Mouse (Mus musculus) forebrain, embryonic 11.5 days (tissue): ENCODE results near the gene Adgrf2. TPM values are rescaled to one million over a fixed set of nuclear protein-coding genes. Genes with fewer than 3 reads are reported as not detected.

Experiments
- ATAC-seq: fragments of 200-750 bp; cut with Nextera tagmentation; replicated peaks from 2 replicates; pipeline ENCODE4 v1.8.0; 2017; ENCODE audit warnings: moderate TSS enrichment; ENCODE audit not compliant: low FRiP score
- DNase-seq: peaks from one replicate; pipeline ENCODE4 v3.0.0-alpha.2; 2017; ENCODE audit warnings: low spot score
- H3K27ac ChIP-seq: fragments of 300-500 bp; sonication (generic); 2 replicates; pipeline ENCODE4 v1.5.1; 2014; ENCODE audit warnings: low read depth, low read length
- H3K27me3 ChIP-seq: fragments of 300-500 bp; sonication (generic); 2 replicates; pipeline ENCODE4 v1.6.1; 2014; ENCODE audit warnings: mild to moderate bottlenecking, low read length, mixed read lengths; ENCODE audit not compliant: control insufficient read depth, insufficient read depth
- H3K36me3 ChIP-seq: fragments of 300-500 bp; sonication (generic); 2 replicates; pipeline ENCODE4 v1.6.1; 2014; ENCODE audit warnings: mild to moderate bottlenecking, low read length, moderate library complexity, mixed read lengths; ENCODE audit not compliant: control insufficient read depth, insufficient read depth
- H3K4me1 ChIP-seq: fragments of 300-500 bp; sonication (generic); replicated peaks from 2 replicates; pipeline ENCODE4 v1.6.1; 2014; ENCODE audit warnings: low read length, mixed read lengths; ENCODE audit not compliant: control insufficient read depth, insufficient read depth
- H3K4me2 ChIP-seq: fragments of 300-500 bp; sonication (generic); 2 replicates; pipeline ENCODE4 v1.6.1; 2014; ENCODE audit warnings: low read depth, mild to moderate bottlenecking, low read length, moderate library complexity, mixed read lengths; ENCODE audit not compliant: severe bottlenecking
- H3K4me3 ChIP-seq: fragments of 300-500 bp; sonication (generic); 2 replicates; pipeline ENCODE4 v1.5.1; 2014; ENCODE audit warnings: low read depth, low read length
- H3K9ac ChIP-seq: fragments of 300-500 bp; sonication (generic); 2 replicates; pipeline ENCODE4 v1.6.1; 2014; ENCODE audit warnings: low read length
- H3K9me3 ChIP-seq: fragments of 300-500 bp; sonication (generic); 2 replicates; pipeline ENCODE4 v1.6.1; 2016; ENCODE audit warnings: low read length, mixed read lengths; ENCODE audit not compliant: control insufficient read depth
- WGBS: fragments of 180-500 bp; shearing (Covaris S2); extraction: QIAGEN DNeasy Blood & Tissue Kit; methylation state at CpG from one replicate; pipeline ENCODE4 v1.1.7; 2014; 5-methylcytosine and 5-hydroxymethylcytosine counted together
- polyA plus RNA-seq: library from polyadenylated mRNA; unstranded; fragments of >200 nt; fragmentation: Nextera tagmentation; extraction: Ambion mirVana; gene quantifications from 2 replicates; pipeline ENCODE4 v1.2.1, GENCODE M21; 2014

Gene Adgrf2
- polyA plus RNA-seq, 1 experiment from 2014 or later, result 0.07 TPM

DNA sequence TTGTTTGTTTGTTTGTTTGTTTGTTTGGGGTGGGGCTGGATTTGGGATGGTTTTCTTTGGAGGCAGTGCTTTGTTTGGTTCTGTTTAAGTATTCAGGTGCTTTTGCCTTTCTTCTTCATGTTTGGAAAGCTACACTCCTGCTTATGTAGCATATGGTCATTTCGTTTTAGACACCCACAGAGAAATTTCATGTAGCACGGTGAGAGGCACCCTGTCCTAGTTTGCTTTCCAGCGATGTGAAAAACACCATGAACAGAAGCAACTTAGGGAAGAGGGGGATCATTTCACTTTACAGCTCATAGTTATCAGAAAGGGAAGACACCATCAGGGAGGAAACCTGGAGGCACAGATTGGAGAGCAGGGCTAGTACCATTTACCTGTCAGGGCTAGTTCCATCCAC, 844 bp upstream of the Adgrf2 start:
- WGBS, result 89% methylated on average over 3 of the region's 3 CpGs
- ATAC-seq (no peak), DNase-seq (no peak)
- no peaks in the 10 kb centered on the region for H3K9me3 ChIP-seq
- no peak overlapping the region for H3K27ac ChIP-seq
- H3K4me3 ChIP-seq, result no peak overlapping the region
- H3K4me1 ChIP-seq, result no peaks in the 10 kb centered on the region
- no peaks in the 10 kb centered on the region for H3K27me3 ChIP-seq
- H3K9ac ChIP-seq, result no peak overlapping the region
- H3K36me3 ChIP-seq, result no peaks in the 10 kb centered on the region
- H3K4me2 ChIP-seq, result no peak overlapping the region

DNA sequence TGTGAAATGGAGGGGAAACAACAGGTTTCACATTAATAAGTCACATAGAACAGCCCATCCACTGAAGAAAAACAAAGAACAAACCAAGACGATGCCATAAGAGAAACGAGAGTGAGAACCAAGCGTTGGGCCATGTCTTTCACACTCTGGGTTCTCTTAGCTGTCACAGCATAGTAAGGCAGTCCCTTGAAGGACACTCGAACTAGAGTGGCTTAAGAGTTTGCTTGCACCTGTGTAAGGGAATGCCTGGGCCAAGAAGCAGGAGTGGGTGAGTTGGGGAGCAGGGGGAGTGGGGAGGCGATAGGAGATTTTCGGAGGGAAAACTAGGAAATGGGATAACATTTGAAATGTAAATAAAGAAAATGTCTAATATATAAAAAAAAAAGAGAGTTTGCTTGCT, 3.2 kb downstream of the Adgrf2 start:
- 86% methylated on average over 6 of the region's 6 CpGs for WGBS
- no peak overlapping the region for H3K27ac ChIP-seq
- no peak for ATAC-seq

GRCm38 (mm10) chr17:42717161-42717560, 24.8 kb downstream of the Adgrf2 start:
- no peak for ATAC-seq
- no peak overlapping the region for H3K9ac ChIP-seq
- H3K4me1 ChIP-seq, result no peaks in the 10 kb centered on the region
- 48% methylated on average over 3 of the region's 3 CpGs for WGBS
- no peaks in the 10 kb centered on the region for H3K27me3 ChIP-seq
- H3K4me2 ChIP-seq, result no peak overlapping the region
- H3K36me3 ChIP-seq, result no peaks in the 10 kb centered on the region
- no peak for DNase-seq
- no peaks in the 10 kb centered on the region for H3K9me3 ChIP-seq
- H3K27ac ChIP-seq, result no peak overlapping the region
- no peak overlapping the region for H3K4me3 ChIP-seq

More for the DNA sequence above, 3.2 kb downstream of the Adgrf2 start:
- Histone ChIP-seq H3K9me3 (no peaks in the 10 kb centered on the region), H3K9ac (no peak overlapping the region), H3K4me2 (no peak overlapping the region), H3K4me1 (no peaks in the 10 kb centered on the region), H3K27me3 (no peaks in the 10 kb centered on the region), H3K36me3 (no peaks in the 10 kb centered on the region), H3K4me3 (no peak overlapping the region)
- DNase-seq, result no peak

DNA sequence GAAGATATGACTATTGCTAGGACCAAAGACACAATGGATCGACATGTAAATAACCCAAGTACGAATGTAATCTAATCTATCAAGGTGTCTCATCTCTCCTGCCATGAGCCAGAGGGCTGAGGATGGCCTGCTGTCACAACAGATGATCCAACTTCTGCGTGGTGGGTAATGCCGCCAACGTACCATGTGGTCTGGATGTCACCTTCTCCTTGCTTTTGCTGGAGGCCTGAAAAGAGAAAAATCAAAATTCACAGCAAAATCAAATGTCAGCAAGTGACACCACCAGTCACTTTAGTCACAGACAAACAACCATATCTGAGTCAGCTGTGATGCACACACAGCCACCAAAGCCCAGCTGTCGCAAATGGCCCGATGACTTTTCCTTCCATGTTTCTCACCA, 27.0 kb downstream of the Adgrf2 start:
- H3K27me3 ChIP-seq, result no peaks in the 10 kb centered on the region

GRCm38 (mm10) chr17:42710717-42711116, 31.3 kb downstream of the Adgrf2 start:
- DNase-seq, result no peak
- no peak for ATAC-seq
- Histone ChIP-seq H3K36me3 (no peaks in the 10 kb centered on the region), H3K4me3 (no peak overlapping the region), H3K4me2 (no peak overlapping the region), H3K4me1 (no peaks in the 10 kb centered on the region), H3K27me3 (no peaks in the 10 kb centered on the region), H3K27ac (no peak overlapping the region), H3K9ac (no peak overlapping the region), H3K9me3 (no peaks in the 10 kb centered on the region)
- 94% methylated on average over 7 of the region's 7 CpGs for WGBS

More for the DNA sequence above, 27.0 kb downstream of the Adgrf2 start:
- Histone ChIP-seq H3K4me1 (no peaks in the 10 kb centered on the region), H3K36me3 (no peaks in the 10 kb centered on the region), H3K9me3 (no peaks in the 10 kb centered on the region), H3K4me3 (no peak overlapping the region), H3K27ac (no peak overlapping the region), H3K4me2 (no peak overlapping the region), H3K9ac (no peak overlapping the region)
- ATAC-seq (no peak), DNase-seq (no peak)
- 90% methylated on average over 7 of the region's 7 CpGs for WGBS

DNA sequence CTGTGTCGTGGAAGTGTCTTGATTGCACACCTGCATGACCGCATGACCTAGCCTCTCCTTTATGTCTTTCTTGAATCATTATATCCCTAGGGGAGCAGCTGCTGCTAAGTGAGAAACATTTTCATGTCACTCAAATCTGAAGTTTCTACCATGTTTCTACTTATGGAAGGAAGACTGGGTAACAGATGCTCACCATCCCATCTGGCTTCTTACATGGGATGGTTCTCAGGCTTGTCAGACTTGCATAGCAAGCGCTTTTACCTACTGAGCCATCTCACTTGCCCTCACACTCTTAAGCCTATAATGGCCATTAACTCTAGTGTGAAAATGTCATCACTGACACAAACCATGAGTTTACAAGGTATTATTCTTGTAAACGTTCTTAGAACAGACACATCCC, 36.4 kb downstream of the Adgrf2 start:
- 85% methylated on average over 4 of the region's 4 CpGs for WGBS
- H3K4me3 ChIP-seq, result no peak overlapping the region
- H3K27me3 ChIP-seq, result no peaks in the 10 kb centered on the region
- no peaks in the 10 kb centered on the region for H3K9me3 ChIP-seq
- no peak overlapping the region for H3K4me2 ChIP-seq
- no peak for DNase-seq
- ATAC-seq, result no peak
- H3K4me1 ChIP-seq, result no peaks in the 10 kb centered on the region
- H3K36me3 ChIP-seq, result no peaks in the 10 kb centered on the region
- no peak overlapping the region for H3K27ac ChIP-seq
- no peak overlapping the region for H3K9ac ChIP-seq

DNA sequence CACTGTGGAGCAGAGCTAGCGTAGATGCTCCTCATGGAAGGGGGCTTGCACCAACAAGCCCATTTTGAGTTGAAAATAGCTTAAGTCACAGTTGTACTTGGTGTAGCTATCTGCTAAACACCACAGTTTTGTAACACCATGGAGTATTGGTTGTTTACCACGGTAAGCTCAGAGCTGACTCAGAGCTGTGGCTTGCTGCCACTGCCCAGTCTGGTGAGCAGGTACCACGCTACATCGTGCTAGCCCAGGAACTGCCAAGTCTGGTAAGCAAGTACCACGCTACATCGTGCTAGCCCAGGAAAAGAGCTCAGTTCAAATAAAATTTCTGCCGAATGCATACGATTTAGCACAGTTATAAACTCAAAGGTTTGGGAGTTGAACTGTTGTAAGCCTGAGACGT, 39.8 kb downstream of the Adgrf2 start:
- Histone ChIP-seq H3K4me3 (no peak overlapping the region), H3K27me3 (no peaks in the 10 kb centered on the region), H3K9ac (no peak overlapping the region), H3K4me1 (no peaks in the 10 kb centered on the region), H3K4me2 (no peak overlapping the region), H3K9me3 (no peaks in the 10 kb centered on the region), H3K36me3 (no peaks in the 10 kb centered on the region), H3K27ac (no peak overlapping the region)
- WGBS, result 91% methylated on average over 9 of the region's 9 CpGs
- no peak for DNase-seq
- no peak for ATAC-seq

DNA sequence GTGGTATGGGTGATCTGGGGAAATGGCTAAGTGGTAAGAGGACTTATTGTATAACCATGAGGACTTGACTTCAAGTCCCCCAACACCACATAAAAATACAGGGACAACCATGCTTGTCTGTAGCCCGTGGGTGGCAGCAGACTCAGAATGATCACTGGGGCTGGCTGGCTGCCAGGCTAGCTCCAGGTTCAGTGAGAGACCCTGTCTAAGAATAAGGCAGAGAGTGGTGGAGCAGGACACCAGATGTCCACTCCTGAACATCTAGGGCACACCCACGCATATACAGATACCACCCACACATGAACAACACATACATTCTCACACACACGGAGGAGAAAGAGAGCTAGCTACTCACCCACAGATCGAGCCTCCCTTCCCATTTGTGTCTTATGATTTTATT, 47.2 kb downstream of the Adgrf2 start:
- WGBS, result 87% methylated on average over 4 of the region's 4 CpGs
- Histone ChIP-seq H3K27ac (no peak overlapping the region), H3K9me3 (no peaks in the 10 kb centered on the region), H3K36me3 (no peaks in the 10 kb centered on the region), H3K27me3 (no peaks in the 10 kb centered on the region), H3K9ac (no peak overlapping the region), H3K4me3 (no peak overlapping the region), H3K4me2 (no peak overlapping the region), H3K4me1 (no peaks in the 10 kb centered on the region)
- ATAC-seq (no peak), DNase-seq (no peak)

GRCm38 (mm10) chr17:42692136-42692535, 49.8 kb downstream of the Adgrf2 start, which contains the start of gene Adgrf4:
Adgrf4 (minus strand) TSS chr17:42692284.
- WGBS, result 84% methylated on average over 10 of the region's 10 CpGs

More at GRCm38 (mm10) chr17:42692136-42692535, 49.8 kb downstream of the Adgrf2 start, which contains the start of gene Adgrf4:
- H3K4me3 ChIP-seq, result no peak within 1 kb of the TSS
- H3K27ac ChIP-seq, result no peak within 1 kb of the TSS
- no peaks in the 10 kb centered on the region for H3K9me3 ChIP-seq
- no peaks in the 10 kb centered on the region for H3K27me3 ChIP-seq
- no peaks in the 10 kb centered on the region for H3K36me3 ChIP-seq
- no peak within 1 kb of the TSS for H3K9ac ChIP-seq
- ATAC-seq (no peak), DNase-seq (no peak)
- no peak within 1 kb of the TSS for H3K4me2 ChIP-seq
- H3K4me1 ChIP-seq, result no peaks in the 10 kb centered on the region
